Mouse (Mus musculus): ENCODE data around the gene Hnrnpa2b1. TPM values are rescaled to one million over a fixed set of nuclear protein-coding genes. Genes with fewer than 3 reads are reported as not detected.

Gene Hnrnpa2b1
- polyA plus RNA-seq, 1 experiment from 2014 or later = 2,547 TPM

GRCm38 (mm10) chr6:51460021-51460360 lies 9.7 kb downstream of the Hnrnpa2b1 start:
- H3K4me1 ChIP-seq = no peaks in the 10 kb centered on the region
- H3K27ac ChIP-seq (replicated peaks) = no peak overlapping the region
- H3K27me3 ChIP-seq (replicated peaks; ENCODE audit: low read depth, poor library complexity, severe bottlenecking) = no peaks in the 10 kb centered on the region
- H3K4me3 ChIP-seq = no peak overlapping the region
- no peaks in the 10 kb centered on the region for H3K9me3 ChIP-seq
- 77% methylated on average over 4 of the region's 4 CpGs for WGBS
- DNase-seq (ENCODE audit: low spot score) = no peak
- peaks cover 76% of the 10 kb centered on the region for H3K36me3 ChIP-seq (replicated peaks)

- Histone ChIP-seq H3K27ac (replicated peaks) (no peak overlapping the region), H3K36me3 (replicated peaks) (peaks cover 71% of the 10 kb centered on the region), H3K9me3 (no peaks in the 10 kb centered on the region), H3K27me3 (replicated peaks; ENCODE audit: low read depth, poor library complexity, severe bottlenecking) (no peaks in the 10 kb centered on the region), H3K4me1 (no peaks in the 10 kb centered on the region), H3K4me3 (no peak overlapping the region)
- no peak for DNase-seq (ENCODE audit: low spot score)
- 43% methylated on average over 5 of the region's 5 CpGs for WGBS
These were observed 10.2 kb downstream of the Hnrnpa2b1 start for GRCm38 (mm10) chr6:51459313-51460020.

- Histone ChIP-seq H3K9me3 (no peaks in the 10 kb centered on the region), H3K27ac (replicated peaks) (no peak overlapping the region), H3K27me3 (replicated peaks; ENCODE audit: low read depth, poor library complexity, severe bottlenecking) (no peaks in the 10 kb centered on the region), H3K4me1 (no peaks in the 10 kb centered on the region), H3K36me3 (replicated peaks) (peaks cover 65% of the 10 kb centered on the region), H3K4me3 (no peak overlapping the region)
- 43% methylated on average over 2 of the region's 2 CpGs for WGBS
- no peak for DNase-seq (ENCODE audit: low spot score)
These were observed 10.8 kb downstream of the Hnrnpa2b1 start for GRCm38 (mm10) chr6:51458925-51459312.

- Histone ChIP-seq H3K4me1 (peaks cover 8% of the 10 kb centered on the region; the same call in 1 of the 2 replicates), H3K9me3 (no peaks in the 10 kb centered on the region), H3K27me3 (replicated peaks; ENCODE audit: low read depth, poor library complexity, severe bottlenecking) (no peaks in the 10 kb centered on the region), H3K36me3 (replicated peaks) (peaks cover 55% of the 10 kb centered on the region), H3K4me3 (no peak overlapping the region), H3K27ac (replicated peaks) (no peak overlapping the region)
- no peak for DNase-seq (ENCODE audit: low spot score)
- WGBS = 86% methylated on average over 8 of the region's 8 CpGs
These were observed 11.8 kb downstream of the Hnrnpa2b1 start for GRCm38 (mm10) chr6:51457770-51458387.

GRCm38 (mm10) chr6:51457283-51457682 lies 12.4 kb downstream of the Hnrnpa2b1 start:
- H3K36me3 ChIP-seq (replicated peaks) = peaks cover 49% of the 10 kb centered on the region
- no peak for DNase-seq (ENCODE audit: low spot score)

GRCm38 (mm10) chr6:51456198-51456597 lies 13.5 kb downstream of the Hnrnpa2b1 start:
- DNase-seq (ENCODE audit: low spot score) = no peak
- 77% methylated on average over 1 of the region's 1 CpGs for WGBS
- Histone ChIP-seq H3K27ac (replicated peaks) (no peak overlapping the region), H3K4me1 (peaks cover 14% of the 10 kb centered on the region; the same call in 1 of the 2 replicates), H3K9me3 (no peaks in the 10 kb centered on the region), H3K27me3 (replicated peaks; ENCODE audit: low read depth, poor library complexity, severe bottlenecking) (no peaks in the 10 kb centered on the region), H3K4me3 (no peak overlapping the region), H3K36me3 (replicated peaks) (peaks cover 38% of the 10 kb centered on the region)

More at GRCm38 (mm10) chr6:51457283-51457682, 12.4 kb downstream of the Hnrnpa2b1 start:
- no peak overlapping the region for H3K27ac ChIP-seq (replicated peaks)
- H3K4me3 ChIP-seq = no peak overlapping the region
- H3K27me3 ChIP-seq (replicated peaks; ENCODE audit: low read depth, poor library complexity, severe bottlenecking) = no peaks in the 10 kb centered on the region
- no peaks in the 10 kb centered on the region for H3K9me3 ChIP-seq
- H3K4me1 ChIP-seq = peaks cover 10% of the 10 kb centered on the region; the same call in 1 of the 2 replicates
- WGBS = 88% methylated on average over 3 of the region's 3 CpGs

GRCm38 (mm10) chr6:51454949-51455348 lies 14.7 kb downstream of the Hnrnpa2b1 start:
- Histone ChIP-seq H3K36me3 (replicated peaks) (peaks cover 26% of the 10 kb centered on the region), H3K27ac (replicated peaks) (no peak overlapping the region), H3K4me3 (no peak overlapping the region), H3K4me1 (peaks cover 17% of the 10 kb centered on the region), H3K9me3 (no peaks in the 10 kb centered on the region), H3K27me3 (replicated peaks; ENCODE audit: low read depth, poor library complexity, severe bottlenecking) (no peaks in the 10 kb centered on the region)
- 65% methylated on average over 3 of the region's 3 CpGs for WGBS
- DNase-seq (ENCODE audit: low spot score) = no peak

- WGBS = 60% methylated on average over 7 of the region's 7 CpGs
- Histone ChIP-seq H3K27ac (replicated peaks) (no peak overlapping the region), H3K9me3 (no peaks in the 10 kb centered on the region), H3K4me3 (no peak overlapping the region), H3K4me1 (peaks cover 24% of the 10 kb centered on the region), H3K27me3 (replicated peaks; ENCODE audit: low read depth, poor library complexity, severe bottlenecking) (no peaks in the 10 kb centered on the region), H3K36me3 (replicated peaks) (peaks cover 10% of the 10 kb centered on the region)
- DNase-seq (ENCODE audit: low spot score) = no peak
These were observed 16.7 kb downstream of the Hnrnpa2b1 start for GRCm38 (mm10) chr6:51452927-51453503.

GRCm38 (mm10) chr6:51442191-51442835 lies 27.4 kb downstream of the Hnrnpa2b1 start:
- WGBS = 57% methylated on average over 9 of the region's 9 CpGs
- Histone ChIP-seq H3K27ac (replicated peaks) (no peak overlapping the region), H3K4me3 (no peak overlapping the region), H3K4me1 (peaks cover 14% of the 10 kb centered on the region), H3K27me3 (replicated peaks; ENCODE audit: low read depth, poor library complexity, severe bottlenecking) (peaks cover 15% of the 10 kb centered on the region; the same call in 1 of the 2 replicates), H3K36me3 (replicated peaks) (no peaks in the 10 kb centered on the region), H3K9me3 (no peaks in the 10 kb centered on the region)
- no peak for DNase-seq (ENCODE audit: low spot score)

GRCm38 (mm10) chr6:51438826-51439330 lies 30.8 kb downstream of the Hnrnpa2b1 start:
- WGBS = 88% methylated on average over 9 of the region's 9 CpGs

GRCm38 (mm10) chr6:51437665-51438064 lies 32.0 kb downstream of the Hnrnpa2b1 start:
- H3K27ac ChIP-seq (replicated peaks) = no peak overlapping the region
- peaks cover 60% of the 10 kb centered on the region for H3K27me3 ChIP-seq (replicated peaks; ENCODE audit: low read depth, poor library complexity, severe bottlenecking)
- H3K36me3 ChIP-seq (replicated peaks) = no peaks in the 10 kb centered on the region
- no peak overlapping the region for H3K4me3 ChIP-seq
- no peak for DNase-seq (ENCODE audit: low spot score)
- H3K9me3 ChIP-seq = no peaks in the 10 kb centered on the region
- 90% methylated on average over 4 of the region's 4 CpGs for WGBS
- peaks cover 19% of the 10 kb centered on the region for H3K4me1 ChIP-seq

More at GRCm38 (mm10) chr6:51438826-51439330, 30.8 kb downstream of the Hnrnpa2b1 start:
- Histone ChIP-seq H3K4me3 (no peak overlapping the region), H3K9me3 (no peaks in the 10 kb centered on the region), H3K36me3 (replicated peaks) (no peaks in the 10 kb centered on the region), H3K27me3 (replicated peaks; ENCODE audit: low read depth, poor library complexity, severe bottlenecking) (peaks cover 48% of the 10 kb centered on the region), H3K4me1 (peaks cover 13% of the 10 kb centered on the region), H3K27ac (replicated peaks) (no peak overlapping the region)
- DNase-seq (ENCODE audit: low spot score) = no peak

GRCm38 (mm10) chr6:51434270-51434669 lies 35.4 kb downstream of the Hnrnpa2b1 start:
- H3K27ac ChIP-seq (replicated peaks) = no peak overlapping the region
- H3K36me3 ChIP-seq (replicated peaks) = no peaks in the 10 kb centered on the region
- H3K4me1 ChIP-seq = peaks cover 21% of the 10 kb centered on the region
- WGBS = 34% methylated on average over 7 of the region's 7 CpGs
- H3K9me3 ChIP-seq = no peaks in the 10 kb centered on the region
- peak overlapping the region; percentile 66; the same call in 1 of the 2 replicates for H3K4me3 ChIP-seq
- peaks cover 84% of the 10 kb centered on the region for H3K27me3 ChIP-seq (replicated peaks; ENCODE audit: low read depth, poor library complexity, severe bottlenecking)
- DNase-seq (ENCODE audit: low spot score) = no peak
